Mouse (Mus musculus): ENCODE data around the gene Aldh1l2. TPM values are rescaled to one million over a fixed set of nuclear protein-coding genes. Genes with fewer than 3 reads are reported as not detected.

Aldh1l2 gene
- total RNA-seq, 2 experiments from 2014 or later: 10.3 to 13.0 TPM

- DNase-seq: no peak
These were observed 58.7 kb downstream of the Aldh1l2 start for GRCm38 (mm10) chr10:83475226-83475625.

- DNase-seq: no peak
These were observed 76.4 kb downstream of the Aldh1l2 start for GRCm38 (mm10) chr10:83457531-83457930.

GRCm38 (mm10) chr10:83448582-83448981 is 85.4 kb downstream of the Aldh1l2 start:
- DNase-seq: no peak

Other genes starting within 250 kb of the Aldh1l2 start
- gene Slc41a2, start 196.3 kb downstream of the Aldh1l2 start, total RNA-seq (2021): 1 to 10 TPM; 1.2 to 3.3 TPM
- gene D10Wsu102e, start 173.9 kb downstream of the Aldh1l2 start, total RNA-seq (2021): under 1 TPM; 0.50 to 0.67 TPM
- 10 to 100 TPM; 15.2 to 16.4 TPM for gene Washc4, start 9.6 kb upstream of the Aldh1l2 start, total RNA-seq (2021)
- gene Appl2, start 114.6 kb upstream of the Aldh1l2 start, total RNA-seq (2021): 10 to 100 TPM; 34.2 to 40.0 TPM
- 1 to 10 TPM; 5.3 to 5.6 TPM for gene 1500009L16Rik, start 188.7 kb upstream of the Aldh1l2 start, total RNA-seq (2021)

Measured in heart, adult 18-20 months (tissue).